Mouse (Mus musculus) small intestine, adult 2 months (tissue): ENCODE measurements at regions not wholly inside any gene's neighbourhood (a gene's known extent, or its start where the extent isn't known, plus 50 kb on each side); places are given as distances from the start of the nearest gene placed in this dataset.

Source experiments
- CTCF ChIP-seq: fragments of 200-500 bp; IDR thresholded peaks from 2 replicates; pipeline ENCODE4 v1.5.1; 2012; ENCODE audit warnings: low read depth, mild to moderate bottlenecking, control low read depth, inconsistent platforms, low read length, moderate library complexity, mixed read lengths; ENCODE audit not compliant: insufficient replicate concordance, insufficient read length; ENCODE audit errors: extremely low read depth
- POLR2A ChIP-seq: fragments of 200-500 bp; IDR thresholded peaks from 2 replicates; pipeline ENCODE4 v1.6.1; 2012; ENCODE audit warnings: low read depth, mild to moderate bottlenecking, control low read depth, inconsistent platforms, low read length, moderate library complexity

DNA sequence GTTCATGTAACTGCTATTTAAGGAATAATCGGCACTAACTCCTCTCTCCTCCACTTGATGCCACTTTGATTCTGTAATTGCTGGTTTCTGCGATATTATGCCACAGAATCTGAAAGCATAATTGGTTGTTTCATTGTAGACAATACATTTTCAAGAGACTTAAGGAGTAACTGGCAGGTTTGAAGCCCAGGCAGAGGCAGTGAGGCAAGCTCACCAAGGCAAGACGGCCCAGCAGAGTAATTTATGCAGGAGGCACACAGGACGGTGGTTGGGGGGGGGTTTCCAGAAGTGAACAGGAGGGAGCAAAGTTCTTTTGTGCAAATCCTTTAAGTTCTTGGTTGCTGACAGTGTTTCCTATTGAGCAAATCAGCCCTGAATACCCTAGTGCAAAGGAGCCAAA, 249.6 kb downstream of the Drd1 start:
- no peak for TF ChIP-seq CTCF
- TF ChIP-seq POLR2A, result no peak
